Mouse (Mus musculus) left cerebral cortex, adult 11 months (tissue): ENCODE measurements around the gene Wnt7a.
A peak's percentile ranks its signal among the peaks of the same experiment; 100 is the strongest.

Source experiments
- DNase-seq: peaks from one replicate; pipeline ENCODE4 v3.0.0; 2022; ENCODE audit warnings: low spot score

Gene Wnt7a

GRCm38 (mm10) chr6:91384415-91384814 lies 26.7 kb downstream of the Wnt7a start:
- DNase-seq = no peak

DNA sequence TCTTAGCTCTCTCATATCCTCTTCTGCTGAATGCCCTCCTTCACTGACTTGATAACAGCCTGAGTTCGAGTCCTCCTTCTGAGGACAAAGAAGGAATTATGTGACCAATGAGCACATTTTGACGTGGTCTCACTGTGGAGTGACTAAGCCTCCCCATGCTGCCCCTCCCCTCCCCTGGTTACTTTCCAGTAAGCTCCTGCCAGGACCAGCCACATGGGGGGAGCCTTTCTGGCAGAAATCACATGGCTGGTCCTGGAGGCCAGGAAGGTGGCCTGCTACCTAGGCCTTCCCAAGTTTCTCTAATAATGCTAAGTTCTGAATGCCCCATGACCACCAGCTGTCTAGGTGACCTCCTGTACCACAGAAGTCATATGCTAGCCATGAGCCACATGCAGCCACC lies 27.3 kb downstream of the Wnt7a start:
- no peak for DNase-seq

GRCm38 (mm10) chr6:91383303-91383702 lies 27.9 kb downstream of the Wnt7a start:
- no peak for DNase-seq

DNA sequence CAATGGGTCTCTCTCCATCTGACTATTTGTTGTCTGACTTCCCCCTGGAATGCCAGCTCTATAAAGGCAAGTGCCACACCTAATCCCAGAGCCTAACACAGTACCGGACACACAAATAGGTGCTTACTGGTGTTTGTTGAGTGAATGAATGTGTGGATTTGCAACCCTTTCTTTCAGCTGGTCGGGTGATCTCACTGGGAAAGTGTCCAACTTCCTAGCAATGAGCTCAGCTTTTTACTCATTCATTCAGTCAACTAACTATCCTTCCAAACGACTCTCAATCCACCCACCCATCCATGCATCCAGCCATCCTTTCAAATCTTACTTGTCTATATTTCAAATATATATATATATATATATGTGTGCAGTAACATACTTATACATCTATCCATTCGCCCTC lies 31.3 kb downstream of the Wnt7a start:
- no peak for DNase-seq

DNA sequence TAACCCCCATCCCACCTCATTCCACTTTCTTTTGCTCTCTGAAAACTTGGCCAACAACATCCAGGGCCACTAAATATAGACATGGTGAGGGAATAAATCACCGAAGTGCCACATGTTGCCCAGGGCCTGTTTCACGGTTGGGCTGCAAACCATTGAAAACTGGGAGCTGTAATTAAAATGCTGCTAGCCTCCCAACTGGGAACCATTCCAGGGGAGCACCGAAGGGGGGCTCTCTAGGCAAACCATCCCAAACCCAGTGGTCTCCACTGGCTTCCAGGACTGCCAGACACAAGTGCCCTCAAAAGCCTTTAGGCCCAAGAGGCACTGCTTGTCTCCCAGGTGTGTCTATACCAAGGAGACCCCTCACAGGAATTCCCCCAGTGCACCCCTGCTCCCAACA lies 31.9 kb downstream of the Wnt7a start:
- no peak for DNase-seq

DNA sequence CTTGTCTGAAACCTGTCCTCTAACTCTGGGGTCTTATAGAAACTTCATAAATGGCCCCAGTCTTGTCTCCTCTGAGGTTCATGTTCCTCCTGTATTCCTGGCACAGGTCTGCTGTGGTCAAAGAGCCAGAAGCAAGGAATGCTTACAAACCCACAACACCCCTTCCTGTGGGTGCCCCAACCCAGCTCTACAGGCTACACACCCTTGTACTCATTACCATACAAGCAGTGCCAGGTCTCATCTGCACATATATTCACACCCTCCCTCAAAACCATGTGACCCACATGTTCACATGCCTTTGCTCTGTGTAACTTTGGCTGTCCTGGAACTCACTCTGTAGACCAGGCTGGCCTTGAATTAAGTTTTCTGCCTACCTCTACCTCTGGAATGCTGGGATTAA lies 38.2 kb downstream of the Wnt7a start:
- DNase-seq = no peak

- no peak for DNase-seq
Observed at GRCm38 (mm10) chr6:91372586-91372971, 38.6 kb downstream of the Wnt7a start.

- DNase-seq = no peak
Observed at GRCm38 (mm10) chr6:91371912-91372585, 39.1 kb downstream of the Wnt7a start.

- DNase-seq = no peak
Observed at GRCm38 (mm10) chr6:91366781-91367180, 44.4 kb downstream of the Wnt7a start.

DNA sequence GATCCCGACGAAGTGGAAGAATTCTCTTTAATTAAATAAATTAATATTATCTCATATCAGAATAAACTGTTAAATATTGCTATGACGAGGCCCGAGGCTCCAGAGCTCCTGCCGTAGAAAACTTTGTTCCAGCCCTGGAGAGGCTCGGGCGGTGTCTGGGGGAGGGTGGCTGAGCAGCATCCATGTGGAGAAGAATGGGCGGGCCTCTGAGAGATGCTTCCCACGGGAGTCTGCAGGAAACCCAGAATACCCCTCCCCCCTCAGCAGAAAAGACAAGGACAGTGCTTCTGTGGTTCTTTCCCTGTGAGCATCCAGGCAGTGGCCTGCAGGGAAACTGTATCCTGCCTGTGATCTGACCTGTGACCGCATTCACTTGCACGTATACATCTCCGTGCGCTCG lies 45.7 kb downstream of the Wnt7a start:
- no peak for DNase-seq

DNA sequence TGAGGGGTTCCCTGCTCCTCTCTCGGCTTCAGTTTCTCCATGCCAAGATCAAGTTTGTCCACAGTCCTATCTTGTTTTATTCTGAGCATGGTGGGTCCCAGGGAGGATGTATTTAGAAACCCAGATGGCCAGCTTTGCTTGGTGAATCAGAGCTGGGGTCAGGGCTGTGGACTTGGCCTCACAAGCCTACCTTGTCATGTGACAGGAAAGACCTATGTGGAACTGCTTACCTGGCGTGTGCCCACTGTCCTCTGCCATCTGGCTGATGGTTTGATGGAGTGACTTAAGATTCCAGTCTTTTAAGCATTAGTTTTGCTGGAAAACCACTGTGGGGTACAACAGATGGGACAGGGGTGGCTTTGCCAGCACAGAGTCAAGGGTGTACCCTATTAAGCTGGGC lies 48.4 kb downstream of the Wnt7a start:
- DNase-seq = no peak

- DNase-seq = no peak
Observed at GRCm38 (mm10) chr6:91360998-91361397, 50.2 kb downstream of the Wnt7a start.

GRCm38 (mm10) chr6:91360371-91360690 lies 50.8 kb downstream of the Wnt7a start:
- no peak for DNase-seq

DNA sequence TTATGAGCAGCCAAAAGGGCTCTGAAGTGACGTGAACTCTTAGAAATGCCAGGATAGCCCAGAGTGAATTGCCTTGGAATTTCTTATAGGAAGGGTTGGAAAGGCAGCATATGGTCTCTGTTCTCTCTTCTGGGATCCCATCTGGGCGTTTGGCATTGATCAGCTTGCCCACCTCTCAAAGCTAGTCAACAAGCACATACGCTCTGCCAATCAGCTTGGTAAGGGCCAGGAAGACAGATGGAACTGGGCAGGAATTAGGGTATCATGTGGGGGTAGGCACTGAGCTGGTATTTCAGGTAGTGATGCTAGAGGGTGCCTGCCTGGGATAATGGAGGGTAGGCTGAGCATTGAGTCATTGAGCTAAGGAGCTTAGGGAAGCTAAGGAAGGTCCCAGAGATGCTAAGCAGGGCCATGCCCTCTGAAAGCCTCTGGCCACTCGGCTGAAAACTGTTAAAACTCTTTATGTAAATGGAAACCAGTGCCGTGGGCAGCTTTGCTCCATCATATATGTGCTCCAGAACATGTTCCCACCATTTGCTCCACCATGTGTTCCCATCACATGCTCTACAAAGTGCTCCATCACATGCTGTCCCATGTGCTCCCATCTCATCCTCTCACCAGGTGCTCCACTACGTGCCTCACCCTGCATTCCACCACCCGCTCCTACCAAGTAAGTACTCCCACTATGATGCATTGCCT lies 51.3 kb downstream of the Wnt7a start:
- DNase-seq = no peak

DNA sequence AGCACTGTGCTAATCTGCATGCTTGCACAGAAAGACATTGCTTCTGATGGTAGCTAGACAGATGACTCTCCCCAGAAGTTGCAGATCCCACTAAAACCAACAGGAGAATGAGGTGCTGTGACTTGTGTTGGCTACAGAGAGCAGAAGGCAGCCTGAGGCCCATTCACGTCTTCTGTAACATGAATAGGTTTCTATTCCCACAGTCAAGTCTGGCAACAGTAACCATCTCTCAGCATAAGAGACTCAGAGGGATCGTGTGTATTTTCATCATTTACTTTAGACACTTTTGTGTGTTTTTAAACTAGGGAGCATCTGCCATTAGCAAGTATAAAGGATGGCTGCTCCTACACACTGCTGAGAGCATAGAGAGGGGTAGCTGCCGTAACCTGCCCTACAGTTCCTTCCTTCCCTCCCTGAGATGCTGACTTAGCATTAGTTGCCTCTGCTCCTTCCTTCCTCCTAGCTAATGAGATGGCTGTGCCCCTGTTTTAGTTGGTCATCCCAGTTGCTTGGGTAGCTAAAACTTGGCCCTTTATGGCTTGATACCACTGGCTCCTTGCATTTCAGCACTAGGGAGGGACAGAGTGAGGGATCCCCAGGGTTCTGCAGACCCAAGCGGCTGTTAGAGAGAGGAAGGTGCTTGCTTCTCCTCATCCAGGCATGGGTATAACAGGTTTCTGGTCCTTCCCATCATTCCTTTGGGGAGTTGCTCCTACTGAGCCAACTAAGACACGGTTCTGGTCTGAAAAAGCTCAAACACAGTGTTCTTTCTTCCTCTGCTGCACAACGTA lies 52.1 kb downstream of the Wnt7a start:
- no peak for DNase-seq

DNA sequence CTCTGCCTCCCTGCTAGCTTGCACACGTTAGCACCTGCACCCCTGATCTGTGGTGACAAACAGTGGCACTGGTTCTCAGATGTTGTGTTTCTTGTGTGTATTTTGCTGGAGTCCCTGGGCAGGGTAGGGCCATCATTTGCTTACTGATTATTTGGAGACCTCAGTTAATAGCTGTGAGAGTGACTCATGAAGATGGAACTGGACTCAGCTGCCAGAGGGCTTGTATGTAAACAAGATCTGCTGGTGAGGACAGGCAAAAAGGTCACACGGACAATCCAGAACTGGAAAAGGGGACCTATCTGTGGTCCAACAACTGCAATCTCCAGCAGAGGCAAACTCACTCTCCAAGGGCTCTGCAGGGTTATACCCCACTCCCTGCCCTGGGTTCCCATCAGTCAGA lies 52.8 kb downstream of the Wnt7a start:
- DNase-seq = no peak

GRCm38 (mm10) chr6:91357238-91357876 lies 53.8 kb downstream of the Wnt7a start:
- DNase-seq = no peak

- no peak for DNase-seq
Observed at GRCm38 (mm10) chr6:91349620-91350019, 61.5 kb downstream of the Wnt7a start.

- DNase-seq = no peak
Observed at GRCm38 (mm10) chr6:91347721-91348120, 63.4 kb downstream of the Wnt7a start.

GRCm38 (mm10) chr6:91346906-91347156 lies 64.3 kb downstream of the Wnt7a start:
- DNase-seq = no peak

GRCm38 (mm10) chr6:91346071-91346905 lies 64.9 kb downstream of the Wnt7a start:
- peak; percentile 33 for DNase-seq

DNA sequence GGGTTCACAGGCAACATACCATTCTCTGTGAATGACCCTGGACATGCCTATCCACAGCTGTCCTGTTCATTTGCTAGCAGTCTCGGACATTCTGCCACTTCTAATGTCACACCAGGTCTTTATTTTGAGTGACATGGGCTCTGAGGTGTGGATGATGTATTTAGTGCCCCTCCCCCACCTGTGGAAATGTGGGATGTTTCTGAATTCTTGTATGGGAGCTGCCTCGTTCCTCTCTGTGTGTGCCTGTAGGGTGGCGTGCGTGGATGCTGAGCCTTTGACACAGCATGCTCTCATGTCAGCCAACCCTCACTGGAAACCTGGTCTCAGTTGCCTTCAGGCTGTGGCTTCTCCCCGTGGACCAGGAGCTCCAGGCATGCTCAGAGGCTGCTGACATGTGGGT lies 66.1 kb downstream of the Wnt7a start:
- no peak for DNase-seq
